Mouse (Mus musculus): ENCODE measurements around the gene Saysd1. TPM values are rescaled to one million over a fixed set of nuclear protein-coding genes. Genes with fewer than 3 reads are reported as not detected.

The Saysd1 gene
- polyA plus RNA-seq, 1 experiment from 2014 or later = 13.2 TPM

GRCm38 (mm10) chr14:20094942-20095341 lies 43.4 kb downstream of the Saysd1 start:
- Histone ChIP-seq H3K4me2 (replicated peaks) (no peak overlapping the region), H3K36me3 (no peaks in the 10 kb centered on the region), H3K9me3 (no peaks in the 10 kb centered on the region), H3K9ac (no peak overlapping the region), H3K4me3 (no peak overlapping the region), H3K27me3 (no peaks in the 10 kb centered on the region), H3K4me1 (no peaks in the 10 kb centered on the region), H3K27ac (no peak overlapping the region)
- 38% methylated on average over 5 of the region's 5 CpGs for WGBS
- ATAC-seq (ENCODE audit: low FRiP score, low read depth) = no peak

GRCm38 (mm10) chr14:20093493-20093892 lies 44.8 kb downstream of the Saysd1 start:
- no peaks in the 10 kb centered on the region for H3K4me1 ChIP-seq
- H3K4me2 ChIP-seq (replicated peaks) = no peak overlapping the region
- H3K36me3 ChIP-seq = no peaks in the 10 kb centered on the region
- WGBS = 23% methylated on average over 7 of the region's 7 CpGs
- H3K9me3 ChIP-seq = no peaks in the 10 kb centered on the region
- no peak for ATAC-seq (ENCODE audit: low FRiP score, low read depth)
- no peak overlapping the region for H3K9ac ChIP-seq
- no peak overlapping the region for H3K4me3 ChIP-seq
- no peak overlapping the region for H3K27ac ChIP-seq
- no peaks in the 10 kb centered on the region for H3K27me3 ChIP-seq

GRCm38 (mm10) chr14:20084335-20084734 lies 54.0 kb downstream of the Saysd1 start:
- Histone ChIP-seq H3K4me1 (peaks cover 16% of the 10 kb centered on the region), H3K4me3 (no peak overlapping the region), H3K27me3 (no peaks in the 10 kb centered on the region), H3K9ac (no peak overlapping the region), H3K27ac (no peak overlapping the region), H3K36me3 (no peaks in the 10 kb centered on the region; the same call in 1 of the 2 replicates), H3K4me2 (replicated peaks) (no peak overlapping the region), H3K9me3 (no peaks in the 10 kb centered on the region)
- no peak for ATAC-seq (ENCODE audit: low FRiP score, low read depth)

GRCm38 (mm10) chr14:20082536-20083325 lies 55.6 kb downstream of the Saysd1 start:
- H3K9ac ChIP-seq = peak overlapping the region; percentile 78
- H3K4me1 ChIP-seq = peaks cover 16% of the 10 kb centered on the region
- ATAC-seq (ENCODE audit: low FRiP score, low read depth) = peak; percentile 98
- peak overlapping the region; percentile 77 for H3K4me2 ChIP-seq (replicated peaks)
- no peaks in the 10 kb centered on the region for H3K9me3 ChIP-seq
- WGBS = 2% methylated on average over 53 of the region's 56 CpGs
- H3K27me3 ChIP-seq = no peaks in the 10 kb centered on the region
- no peaks in the 10 kb centered on the region; the same call in 1 of the 2 replicates for H3K36me3 ChIP-seq
- H3K4me3 ChIP-seq = peak overlapping the region; percentile 54
- peak overlapping the region; percentile 92 for H3K27ac ChIP-seq

GRCm38 (mm10) chr14:20081937-20082533 lies 56.3 kb downstream of the Saysd1 start:
- 65% methylated on average over 5 of the region's 5 CpGs for WGBS
- ATAC-seq (ENCODE audit: low FRiP score, low read depth) = no peak
- H3K4me2 ChIP-seq (replicated peaks) = peak overlapping the region; percentile 77
- peak overlapping the region; percentile 78 for H3K9ac ChIP-seq
- H3K4me1 ChIP-seq = peaks cover 16% of the 10 kb centered on the region
- H3K27me3 ChIP-seq = no peaks in the 10 kb centered on the region
- H3K4me3 ChIP-seq = peak overlapping the region; percentile 54
- H3K36me3 ChIP-seq = peaks cover 2% of the 10 kb centered on the region
- H3K9me3 ChIP-seq = no peaks in the 10 kb centered on the region
- peak overlapping the region; percentile 92 for H3K27ac ChIP-seq

GRCm38 (mm10) chr14:20081084-20081483 lies 57.2 kb downstream of the Saysd1 start:
- 63% methylated on average over 1 of the region's 1 CpGs for WGBS
- Histone ChIP-seq H3K4me2 (replicated peaks) (no peak overlapping the region), H3K27me3 (no peaks in the 10 kb centered on the region), H3K4me3 (no peak overlapping the region), H3K9me3 (no peaks in the 10 kb centered on the region), H3K9ac (no peak overlapping the region), H3K27ac (no peak overlapping the region), H3K36me3 (peaks cover 3% of the 10 kb centered on the region), H3K4me1 (peaks cover 16% of the 10 kb centered on the region)
- no peak for ATAC-seq (ENCODE audit: low FRiP score, low read depth)

- no peaks in the 10 kb centered on the region for H3K27me3 ChIP-seq
- ATAC-seq (ENCODE audit: low FRiP score, low read depth) = no peak
- no peak overlapping the region for H3K9ac ChIP-seq
- no peak overlapping the region for H3K27ac ChIP-seq
- no peaks in the 10 kb centered on the region for H3K9me3 ChIP-seq
- H3K4me3 ChIP-seq = no peak overlapping the region
- H3K4me1 ChIP-seq = peaks cover 10% of the 10 kb centered on the region
- H3K36me3 ChIP-seq = peaks cover 3% of the 10 kb centered on the region
- no peak overlapping the region for H3K4me2 ChIP-seq (replicated peaks)
- WGBS = 81% methylated on average over 6 of the region's 6 CpGs
Measured at GRCm38 (mm10) chr14:20077181-20077580, 61.2 kb downstream of the Saysd1 start.

GRCm38 (mm10) chr14:20075544-20075943 lies 62.8 kb downstream of the Saysd1 start:
- peak overlapping the region; percentile 44; the same call in 1 of the 2 replicates for H3K27ac ChIP-seq
- no peaks in the 10 kb centered on the region for H3K9me3 ChIP-seq
- ATAC-seq (ENCODE audit: low FRiP score, low read depth) = no peak
- H3K4me1 ChIP-seq = no peaks in the 10 kb centered on the region
- H3K9ac ChIP-seq = no peak overlapping the region
- 74% methylated on average over 7 of the region's 7 CpGs for WGBS
- no peak overlapping the region for H3K4me2 ChIP-seq (replicated peaks)
- H3K27me3 ChIP-seq = no peaks in the 10 kb centered on the region
- H3K4me3 ChIP-seq = no peak overlapping the region
- H3K36me3 ChIP-seq = peaks cover 3% of the 10 kb centered on the region

GRCm38 (mm10) chr14:20074759-20075158 lies 63.6 kb downstream of the Saysd1 start:
- Histone ChIP-seq H3K27me3 (no peaks in the 10 kb centered on the region), H3K9ac (no peak overlapping the region), H3K4me2 (replicated peaks) (no peak overlapping the region), H3K9me3 (no peaks in the 10 kb centered on the region), H3K4me1 (no peaks in the 10 kb centered on the region), H3K27ac (no peak overlapping the region), H3K36me3 (peaks cover 3% of the 10 kb centered on the region; the same call in 1 of the 2 replicates), H3K4me3 (no peak overlapping the region)
- WGBS = 72% methylated on average over 1 of the region's 1 CpGs
- ATAC-seq (ENCODE audit: low FRiP score, low read depth) = no peak

GRCm38 (mm10) chr14:20070629-20071028 lies 67.7 kb downstream of the Saysd1 start:
- H3K36me3 ChIP-seq = no peaks in the 10 kb centered on the region
- no peak overlapping the region for H3K27ac ChIP-seq
- H3K4me3 ChIP-seq = no peak overlapping the region
- H3K9me3 ChIP-seq = no peaks in the 10 kb centered on the region
- H3K4me1 ChIP-seq = no peaks in the 10 kb centered on the region
- H3K9ac ChIP-seq = no peak overlapping the region
- no peak for ATAC-seq (ENCODE audit: low FRiP score, low read depth)
- H3K27me3 ChIP-seq = no peaks in the 10 kb centered on the region
- no peak overlapping the region for H3K4me2 ChIP-seq (replicated peaks)

- Histone ChIP-seq H3K4me1 (no peaks in the 10 kb centered on the region), H3K9ac (no peak overlapping the region; the same call in 1 of the 2 replicates), H3K4me3 (no peak overlapping the region), H3K9me3 (no peaks in the 10 kb centered on the region), H3K36me3 (no peaks in the 10 kb centered on the region), H3K4me2 (replicated peaks) (no peak overlapping the region), H3K27ac (no peak overlapping the region), H3K27me3 (no peaks in the 10 kb centered on the region)
- no peak for ATAC-seq (ENCODE audit: low FRiP score, low read depth)
- 90% methylated on average over 2 of the region's 2 CpGs for WGBS
Measured at GRCm38 (mm10) chr14:20068365-20068764, 70.0 kb downstream of the Saysd1 start.

GRCm38 (mm10) chr14:20067293-20068074 lies 70.8 kb downstream of the Saysd1 start:
- Histone ChIP-seq H3K27me3 (no peaks in the 10 kb centered on the region), H3K4me1 (no peaks in the 10 kb centered on the region), H3K9me3 (no peaks in the 10 kb centered on the region), H3K27ac (no peak overlapping the region), H3K9ac (0 out of 2 replicates have a peak overlapping the region, but pooled peaks have one; percentile 13), H3K4me2 (replicated peaks) (no peak overlapping the region), H3K36me3 (no peaks in the 10 kb centered on the region), H3K4me3 (no peak overlapping the region)
- 34% methylated on average over 18 of the region's 18 CpGs for WGBS
- ATAC-seq (ENCODE audit: low FRiP score, low read depth) = peak; percentile 69
